Mouse (Mus musculus): ENCODE results near the gene Sap30l. TPM values are rescaled to one million over a fixed set of nuclear protein-coding genes. Genes with fewer than 3 reads are reported as not detected.
"Not testable (repeated sequence)": the region's sequence is repeated elsewhere in the genome, so short reads cannot be mapped to it uniquely, and the experiment has no call there.

The Sap30l gene
- total RNA-seq, 1 experiment from 2014 or later = 13.3 TPM

GRCm38 (mm10) chr11:57829871-57830775 lies 28.7 kb downstream of the Sap30l start:
- ATAC-seq (replicated peaks; ENCODE audit: low read depth, poor library complexity, severe bottlenecking) = no peak

DNA sequence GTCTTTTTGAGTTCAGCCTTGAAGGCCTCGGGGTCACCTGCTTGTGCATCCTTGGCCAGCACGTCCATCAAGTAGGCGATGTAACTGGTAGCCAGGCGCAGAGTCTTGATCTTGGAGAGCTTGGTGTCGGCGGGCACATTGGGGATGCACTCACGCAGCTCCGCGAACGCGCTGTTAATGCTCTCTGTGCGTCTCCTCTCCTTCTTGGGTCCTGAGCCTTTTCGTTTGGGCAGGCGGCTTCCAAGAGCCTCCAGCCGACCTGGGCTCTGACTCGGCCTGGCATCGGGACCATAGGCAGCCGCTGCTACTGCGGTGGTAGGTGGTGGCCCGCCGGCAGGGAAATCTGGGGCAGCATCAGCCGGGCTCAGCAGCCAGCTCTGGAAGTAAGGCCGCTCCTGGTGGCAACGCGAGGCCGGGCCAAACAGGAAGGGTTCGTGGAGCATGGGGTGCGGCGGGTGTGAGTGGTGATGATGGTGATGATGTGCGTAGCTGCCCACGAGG lies 29.9 kb downstream of the Sap30l start:
- ATAC-seq (replicated peaks; ENCODE audit: low read depth, poor library complexity, severe bottlenecking) = no peak

GRCm38 (mm10) chr11:57831861-57832260 lies 30.4 kb downstream of the Sap30l start:
- ATAC-seq (replicated peaks; ENCODE audit: low read depth, poor library complexity, severe bottlenecking) = no peak

- ATAC-seq (replicated peaks; ENCODE audit: low read depth, poor library complexity, severe bottlenecking) = no peak
Observed at GRCm38 (mm10) chr11:57832552-57833201, 31.2 kb downstream of the Sap30l start, which contains the start of gene Hand1. Gene Hand1, minus strand, starts transcription at chr11:57832818.

- no peak for ATAC-seq (replicated peaks; ENCODE audit: low read depth, poor library complexity, severe bottlenecking)
Observed at GRCm38 (mm10) chr11:57833296-57833977, 32.0 kb downstream of the Sap30l start.

- ATAC-seq (replicated peaks; ENCODE audit: low read depth, poor library complexity, severe bottlenecking) = no peak
Observed at GRCm38 (mm10) chr11:57834031-57834430, 32.6 kb downstream of the Sap30l start.

- ATAC-seq (replicated peaks; ENCODE audit: low read depth, poor library complexity, severe bottlenecking) = no peak
Observed at GRCm38 (mm10) chr11:57835331-57835730, 33.9 kb downstream of the Sap30l start.

DNA sequence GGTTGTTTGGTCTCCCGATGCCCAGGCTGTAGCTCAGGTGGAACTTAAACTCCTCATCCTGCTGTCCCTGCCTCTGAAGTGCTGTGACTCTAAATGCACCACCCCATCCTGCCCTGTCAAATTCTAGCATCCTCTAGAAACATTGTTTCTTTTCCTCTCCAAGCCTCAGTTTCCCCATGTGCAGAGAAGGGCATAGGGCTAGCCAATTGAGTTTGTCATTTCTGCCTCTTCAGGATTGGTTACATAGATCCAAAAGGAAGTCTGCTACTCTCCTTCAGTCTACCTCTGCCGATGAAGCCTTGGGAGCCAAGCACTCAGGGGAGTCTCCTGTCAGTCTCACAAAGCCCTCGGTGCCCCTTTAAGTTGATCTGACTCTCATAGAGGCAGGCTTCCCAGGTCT lies 34.5 kb downstream of the Sap30l start:
- ATAC-seq (replicated peaks; ENCODE audit: low read depth, poor library complexity, severe bottlenecking) = no peak

- no peak for ATAC-seq (replicated peaks; ENCODE audit: low read depth, poor library complexity, severe bottlenecking)
Observed at GRCm38 (mm10) chr11:57836401-57836800, 35.0 kb downstream of the Sap30l start.

DNA sequence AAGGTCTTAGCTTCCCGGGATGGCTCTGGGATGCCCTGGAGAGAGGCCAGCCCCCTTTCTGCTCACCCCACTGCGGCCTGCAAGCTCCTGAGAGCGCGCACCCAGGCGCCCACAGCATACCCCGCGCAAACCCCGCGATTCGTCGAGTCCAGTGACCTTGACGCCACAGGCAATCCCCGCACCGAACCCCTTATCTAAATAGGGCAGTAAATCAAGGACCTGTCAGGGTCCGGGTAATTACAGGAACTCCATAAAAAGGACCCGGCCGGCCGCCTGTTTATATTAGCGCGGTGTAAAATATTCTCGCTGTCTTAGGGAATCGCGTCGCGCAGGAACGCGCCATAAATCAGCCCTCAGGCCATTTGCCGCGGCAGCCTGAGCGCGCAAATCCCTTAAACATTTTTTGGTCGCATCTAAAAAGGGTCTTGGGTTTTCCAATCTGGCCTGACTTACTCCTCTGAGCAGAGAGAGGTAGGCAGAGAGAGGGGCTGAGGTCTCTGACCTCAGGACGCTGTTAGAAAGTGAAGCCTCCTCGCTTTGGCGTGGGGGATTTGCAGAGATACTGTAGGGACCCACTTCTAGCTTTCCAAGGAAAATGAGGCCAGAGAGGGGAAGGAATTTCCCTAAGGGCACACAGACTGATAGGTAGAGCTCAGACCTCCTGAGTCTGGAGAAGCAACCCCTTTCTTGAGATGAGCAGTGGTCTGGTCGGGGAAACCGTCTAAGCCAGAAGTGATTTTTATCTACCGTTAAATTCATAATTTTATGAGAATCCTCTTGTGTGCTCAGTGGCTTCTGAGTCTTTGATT lies 35.6 kb downstream of the Sap30l start:
- no peak for ATAC-seq (replicated peaks; ENCODE audit: low read depth, poor library complexity, severe bottlenecking)

- no peak for ATAC-seq (replicated peaks; ENCODE audit: low read depth, poor library complexity, severe bottlenecking)
Observed at GRCm38 (mm10) chr11:57837861-57838680, 36.6 kb downstream of the Sap30l start.

DNA sequence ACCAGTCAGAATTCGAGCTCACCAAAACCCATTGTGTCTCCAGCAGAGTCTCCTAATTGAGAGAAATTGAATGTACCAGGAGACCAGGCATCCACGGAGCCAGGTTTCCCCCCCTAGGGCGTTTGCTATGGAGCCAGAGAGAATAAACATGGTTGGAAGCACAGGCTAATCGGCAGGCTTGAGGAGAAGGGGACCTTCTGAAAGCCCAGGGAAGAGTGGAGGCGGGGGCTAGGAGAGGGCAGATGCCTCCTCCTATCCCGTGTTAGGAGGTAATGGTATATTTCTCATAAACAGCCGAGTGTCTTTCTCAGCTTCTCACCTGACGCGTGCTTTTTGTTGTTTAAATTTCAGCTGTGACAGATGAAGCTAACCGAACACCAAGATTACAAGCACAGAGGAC lies 39.5 kb downstream of the Sap30l start:
- ATAC-seq (replicated peaks; ENCODE audit: low read depth, poor library complexity, severe bottlenecking) = no peak

DNA sequence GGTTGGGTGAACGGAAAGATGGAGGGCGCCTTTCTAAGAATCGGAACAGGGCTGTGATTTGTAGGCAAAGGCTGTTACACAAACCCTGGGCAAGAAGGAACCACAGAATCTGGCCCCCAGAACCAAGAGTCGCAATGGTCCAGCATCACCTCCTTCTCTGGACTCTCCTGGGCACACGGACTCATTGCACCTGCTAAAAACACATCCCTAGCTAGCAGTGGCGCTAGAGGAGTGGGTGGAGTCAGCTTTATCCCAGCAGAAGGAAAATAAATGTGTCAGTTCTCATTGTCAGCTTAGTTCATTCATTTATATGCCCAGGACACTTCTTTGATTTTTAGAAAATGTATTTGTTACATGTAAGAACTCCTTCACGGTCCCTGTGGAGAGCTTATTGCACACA lies 40.0 kb downstream of the Sap30l start:
- no peak for ATAC-seq (replicated peaks; ENCODE audit: low read depth, poor library complexity, severe bottlenecking)

DNA sequence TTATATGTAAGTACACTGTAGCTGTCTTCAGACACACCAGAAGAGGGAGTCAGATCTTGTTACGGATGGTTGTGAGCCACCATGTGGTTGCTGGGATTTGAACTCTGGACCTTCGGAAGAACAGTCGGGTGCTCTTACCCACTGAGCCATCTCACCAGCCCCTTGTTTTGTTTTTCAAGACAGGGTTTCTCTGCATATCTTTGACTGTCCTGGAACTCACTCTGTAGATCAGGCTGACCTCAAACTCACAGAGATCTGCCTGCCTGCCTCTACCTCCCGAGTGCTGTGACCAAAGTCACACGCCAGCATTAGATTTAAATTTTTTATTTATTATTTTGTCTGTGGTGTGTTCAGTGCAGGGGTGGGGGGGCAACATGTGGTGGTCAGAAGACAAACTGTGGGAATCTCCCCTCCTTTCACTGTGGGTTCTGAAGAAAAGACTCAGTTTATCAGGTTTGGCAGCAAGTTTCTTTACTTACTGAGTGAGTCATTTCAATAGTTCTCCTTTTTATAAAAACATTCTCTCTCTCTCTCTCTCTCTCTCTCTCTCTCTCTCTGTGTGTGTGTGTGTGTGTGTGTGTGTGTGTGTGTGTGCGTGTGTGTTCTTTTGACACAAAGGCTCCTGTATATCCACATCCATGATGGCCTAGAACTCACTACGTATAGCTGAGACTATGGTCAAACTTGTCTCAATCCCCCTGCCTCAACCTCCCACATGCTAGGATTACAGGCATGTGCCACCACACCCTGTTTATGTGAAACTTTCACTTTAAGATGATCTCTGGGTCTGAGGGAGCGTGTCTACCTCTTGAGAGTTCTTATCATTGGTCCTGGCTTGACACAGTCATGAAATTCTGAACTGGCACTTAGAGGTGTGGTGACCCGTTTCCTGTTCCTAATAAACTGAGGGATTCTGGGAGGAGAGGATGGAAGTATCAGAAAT lies 45.3 kb downstream of the Sap30l start:
- not testable (repeated sequence) for ATAC-seq (replicated peaks; ENCODE audit: low read depth, poor library complexity, severe bottlenecking)

DNA sequence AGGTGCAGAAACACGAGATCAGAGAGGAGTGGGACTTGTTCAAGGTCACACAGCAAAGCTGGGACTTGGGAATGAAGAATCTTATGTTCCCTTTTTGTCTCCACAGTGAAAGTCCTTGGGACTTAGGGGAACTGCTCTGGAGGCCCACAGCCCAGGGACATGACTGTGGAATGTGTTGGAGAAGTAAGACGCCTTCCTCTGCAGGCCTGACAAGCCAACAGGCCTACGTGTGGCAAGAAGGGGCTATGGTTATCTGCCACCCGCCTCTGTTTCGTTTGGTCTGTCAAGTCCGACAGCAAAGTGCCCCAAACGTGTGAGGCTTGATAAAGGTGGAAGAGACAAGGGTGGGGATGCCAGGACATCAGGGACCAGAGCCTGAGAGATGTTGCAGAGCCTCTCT lies 46.0 kb downstream of the Sap30l start:
- ATAC-seq (replicated peaks; ENCODE audit: low read depth, poor library complexity, severe bottlenecking) = no peak

DNA sequence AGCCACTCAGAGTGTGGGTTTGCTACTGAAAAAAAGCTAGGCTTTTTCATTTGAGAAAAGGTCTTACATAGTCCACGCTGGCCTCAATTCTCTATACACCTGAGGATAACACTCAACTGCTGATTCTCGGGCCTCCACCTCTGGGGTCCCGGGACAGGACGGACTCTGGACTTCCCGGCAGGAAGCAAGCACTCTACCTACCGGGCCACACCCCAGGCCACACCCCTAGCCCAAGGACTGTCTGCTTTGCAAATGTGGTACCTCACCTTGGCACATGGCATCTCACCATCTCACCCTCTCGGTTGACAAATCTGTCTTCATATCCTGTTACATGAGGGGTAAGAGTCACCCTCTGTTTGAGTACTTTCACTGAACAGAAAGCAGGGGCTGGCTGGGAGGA lies 48.9 kb downstream of the Sap30l start:
- ATAC-seq (replicated peaks; ENCODE audit: low read depth, poor library complexity, severe bottlenecking) = no peak

GRCm38 (mm10) chr11:57850931-57851330 lies 49.5 kb downstream of the Sap30l start:
- no peak for ATAC-seq (replicated peaks; ENCODE audit: low read depth, poor library complexity, severe bottlenecking)

GRCm38 (mm10) chr11:57853571-57853970 lies 52.1 kb downstream of the Sap30l start:
- ATAC-seq (replicated peaks; ENCODE audit: low read depth, poor library complexity, severe bottlenecking) = no peak

Measured in common myeloid progenitor, adult 5-6 weeks (primary cell).